Mouse (Mus musculus): ENCODE results near the gene Aspdh.

DNA sequence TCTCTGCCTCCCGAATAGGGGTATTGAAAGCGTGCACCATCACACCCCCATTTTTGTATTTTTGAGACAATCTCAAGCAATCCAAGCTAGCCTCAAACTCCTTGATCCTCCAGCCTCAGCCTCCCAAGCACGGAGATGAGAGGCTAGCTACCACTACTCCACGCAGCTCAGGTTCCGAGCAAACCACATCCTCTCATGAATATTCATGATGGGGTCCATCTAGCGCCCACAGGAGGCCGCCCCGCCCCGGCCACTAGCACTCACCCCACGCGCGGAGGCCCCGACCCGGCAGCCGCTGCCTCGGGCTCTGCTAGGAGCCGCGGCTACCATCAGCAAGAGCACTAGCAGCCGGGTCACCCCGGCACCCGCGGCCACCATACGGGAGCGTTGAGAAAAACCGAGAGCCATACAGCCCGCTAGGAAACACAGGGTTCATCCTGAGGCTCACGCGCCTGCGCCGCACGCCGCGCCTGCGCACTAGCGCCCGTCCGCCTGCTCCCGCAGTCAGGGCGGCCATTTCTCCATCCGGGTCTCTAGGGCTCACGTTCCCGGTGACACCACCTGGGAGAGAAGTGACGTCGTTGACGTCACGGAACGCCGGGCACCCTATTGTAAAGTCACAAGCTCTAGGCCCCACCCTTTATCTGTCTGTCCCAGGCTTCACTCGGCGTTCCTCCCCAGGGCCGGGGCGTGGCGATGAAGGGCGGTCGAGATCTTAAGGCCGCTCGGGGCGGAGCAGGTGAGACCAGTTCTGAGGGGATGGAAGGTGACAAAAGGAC, 31.0 kb downstream of the Aspdh start, which contains the start of the genes Emc10 and Fam71e1:
- no peak for TF ChIP-seq CTCF (IDR thresholded peaks at IDR 0.05; ENCODE audit: low read depth, low read length)
- 0 out of 2 replicates have a peak, but pooled peaks have one; percentile 56 for TF ChIP-seq POLR2A (IDR thresholded peaks at IDR 0.05; ENCODE audit: borderline replicate concordance, low read depth, low read length)
